8 mouse cellular contexts compared by ENCODE assay signal in genomic region chr4:152131809-152132771, GRCm38 (mm10). TPM values are rescaled to one million over a fixed set of nuclear protein-coding genes. Genes with fewer than 3 reads are reported as not detected.
A peak's percentile ranks its signal among the peaks of the same experiment; 100 is the strongest.
DNase-seq lines count a peak whose midpoint lies in the region; ATAC-seq lines count a peak whose summit lies in the region.

No protein-coding gene starts in this region.

- no peaks in the 10 kb centered on the region for H3K9me3 ChIP-seq in heart, embryonic 15.5 days (replicated peaks)

- H3K4me1 ChIP-seq in heart, embryonic 15.5 days (replicated peaks), result peaks cover 29% of the 10 kb centered on the region

- 9% methylated on average over 50 of the region's 50 CpGs for WGBS in heart, embryonic 15.5 days

- no peak overlapping the region for H3K9ac ChIP-seq in heart, embryonic 15.5 days

- no peak overlapping the region for H3K27ac ChIP-seq in heart, embryonic 15.5 days

- ATAC-seq in heart, embryonic 15.5 days (replicated peaks; ENCODE audit: insufficient number of reproducible peaks, insufficient read depth, low FRiP score, low read depth), result no peak
- peak; percentile 18 for ATAC-seq in inflammation-experienced regulatory T-cells, adult 6 months

- no peaks in the 10 kb centered on the region for H3K36me3 ChIP-seq in heart, embryonic 15.5 days

- peaks cover 84% of the 10 kb centered on the region for H3K27me3 ChIP-seq in heart, embryonic 15.5 days

- H3K4me2 ChIP-seq in heart, embryonic 15.5 days, result peak overlapping the region; percentile 80

- intact Hi-C loops in heart, postnatal 14 days (cut with DNase I), result no loop called here
- intact Hi-C loops in left cerebral cortex, postnatal 4 days (cut with DNase I), result no loop called here

- DNase-seq in heart, postnatal 14 days, result no peak
- peak; percentile 55 for DNase-seq in embryo, embryonic 11 days
- DNase-seq in neural tube, embryonic 10.5 days (ENCODE audit: extremely low spot score, low spot score), result peak; percentile 56
- DNase-seq in cerebellum, postnatal 14 days, result no peak
- no peak for DNase-seq in gastrocnemius, adult 8-10 months (ENCODE audit: low spot score in 2 of 2)
- DNase-seq in left cerebral cortex, postnatal 4 days, result no peak

- peak overlapping the region; percentile 46 for H3K4me3 ChIP-seq in heart, embryonic 15.5 days

RNA-seq across cellular contexts. Expression of gene Tnfrsf25, which starts 16.4 kb away (rescaled TPM):
- polyA plus RNA-seq in heart, embryonic 15.5 days (2015; fragmentation: Nextera tagmentation; extraction: Ambion mirVana), result 0.94 and 1.6 TPM in 2 replicates
- total RNA-seq in heart, postnatal 14 days (2021), result 1 to 10 TPM; 4.0 to 6.7 TPM
- polyA plus RNA-seq in inflammation-experienced regulatory T-cells, adult 6 months (2017; shearing (Covaris generic)), result 100 to 1,000 TPM; 125 to 133 (median 127) TPM
- under 1 TPM in 3 of 4 experiments, not detected in 1; 0.40 to 0.90 (median 0.85) TPM for total RNA-seq in gastrocnemius, adult 8-10 months (2022)
- 1 to 10 TPM; 2.3 to 2.6 TPM for total RNA-seq in left cerebral cortex, postnatal 4 days (2021)

RNA-seq across cellular contexts. Expression of gene Espn, which starts 20.1 kb away (rescaled TPM):
- 0.93 and 2.1 TPM in 2 replicates for polyA plus RNA-seq in heart, embryonic 15.5 days (2015; fragmentation: Nextera tagmentation; extraction: Ambion mirVana)
- total RNA-seq in heart, postnatal 14 days (2021), result 1 to 10 TPM; 1.4 to 2.0 TPM
- polyA plus RNA-seq in inflammation-experienced regulatory T-cells, adult 6 months (2017; shearing (Covaris generic)), result 10 to 100 TPM in 1 of 3 experiments, 1 to 10 TPM in 2; 6.0 to 13.1 (median 9.7) TPM
- under 1 TPM; 0.11 to 0.48 (median 0.28) TPM for total RNA-seq in gastrocnemius, adult 8-10 months (2022)
- total RNA-seq in left cerebral cortex, postnatal 4 days (2021), result under 1 TPM in 1 of 2 experiments, not detected in 1; 0.46 TPM

RNA-seq across cellular contexts. Expression of gene Hes2, which starts 26.6 kb away (rescaled TPM):
- polyA plus RNA-seq in heart, embryonic 15.5 days (2015; fragmentation: Nextera tagmentation; extraction: Ambion mirVana), result 0.23 TPM in 1 of 2 replicates, not detected in the other
- not detected for total RNA-seq in heart, postnatal 14 days (2021)
- not detected for polyA plus RNA-seq in inflammation-experienced regulatory T-cells, adult 6 months (2017; shearing (Covaris generic))
- total RNA-seq in gastrocnemius, adult 8-10 months (2022), result not detected
- not detected for total RNA-seq in left cerebral cortex, postnatal 4 days (2021)

RNA-seq across cellular contexts. Expression of gene Acot7, which starts 45.8 kb away (rescaled TPM):
- polyA plus RNA-seq in heart, embryonic 15.5 days (2015; fragmentation: Nextera tagmentation; extraction: Ambion mirVana), result 58.4 and 73.4 TPM in 2 replicates
- total RNA-seq in heart, postnatal 14 days (2021), result 10 to 100 TPM; 37.3 to 39.3 TPM
- polyA plus RNA-seq in inflammation-experienced regulatory T-cells, adult 6 months (2017; shearing (Covaris generic)), result 100 to 1,000 TPM; 124 to 249 (median 126) TPM
- 10 to 100 TPM; 13.8 to 15.9 (median 15.1) TPM for total RNA-seq in gastrocnemius, adult 8-10 months (2022)
- 100 to 1,000 TPM; 349 to 380 TPM for total RNA-seq in left cerebral cortex, postnatal 4 days (2021)

RNA-seq across cellular contexts. Expression of gene Plekhg5, which starts 59.8 kb away (rescaled TPM):
- 11.1 and 14.1 TPM in 2 replicates for polyA plus RNA-seq in heart, embryonic 15.5 days (2015; fragmentation: Nextera tagmentation; extraction: Ambion mirVana)
- 10 to 100 TPM; 27.0 to 28.9 TPM for total RNA-seq in heart, postnatal 14 days (2021)
- polyA plus RNA-seq in inflammation-experienced regulatory T-cells, adult 6 months (2017; shearing (Covaris generic)), result 1 to 10 TPM; 2.5 to 3.7 (median 2.9) TPM
- total RNA-seq in gastrocnemius, adult 8-10 months (2022), result 1 to 10 TPM; 5.2 to 6.1 (median 5.8) TPM
- 10 to 100 TPM; 21.2 to 25.7 TPM for total RNA-seq in left cerebral cortex, postnatal 4 days (2021)

Comparison
In these comparisons a context has a peak if more than half of its experiments do, and no peak if none do; other contexts are left out.
1. DNase-seq: peak in embryo, embryonic 11 days (single experiment) and neural tube, embryonic 10.5 days (single experiment); none in heart, postnatal 14 days (0 of 2), cerebellum, postnatal 14 days (0 of 2), gastrocnemius, adult 8-10 months (0 of 2) and left cerebral cortex, postnatal 4 days (single experiment).